Mouse (Mus musculus): ENCODE measurements at regions not wholly inside any gene's neighbourhood (a gene's known extent, or its start where the extent isn't known, plus 50 kb on each side); places are given as distances from the start of the nearest gene placed in this dataset.

DNA sequence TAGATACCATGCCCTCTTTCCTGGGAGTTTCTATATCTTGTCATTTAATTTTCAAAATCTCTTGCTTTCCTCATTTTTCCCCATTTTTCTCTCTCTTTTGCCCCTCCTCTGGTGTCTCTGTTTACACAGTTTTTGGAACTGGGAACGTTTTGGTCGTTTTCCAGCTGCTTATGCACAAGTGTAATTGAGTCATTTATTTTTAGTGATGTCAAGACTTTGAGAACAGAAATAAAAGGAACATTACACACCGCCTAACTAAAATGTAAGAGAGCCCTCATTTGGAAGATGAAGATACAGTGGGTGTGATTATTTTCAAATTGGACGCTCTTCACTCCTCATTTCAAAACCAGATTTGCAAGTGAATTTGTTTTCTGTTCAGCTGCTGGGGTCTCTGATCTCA, 176.0 kb upstream of the Zfp462 start:
- TF ChIP-seq GATA1 (IDR thresholded peaks at IDR 0.05; ENCODE audit: borderline replicate concordance, low read length) = no peak
- TF ChIP-seq FLI1 (IDR thresholded peaks at IDR 0.05; ENCODE audit: low read length) = no peak

Measured in megakaryocyte, embryonic 14.5 days (primary cell).